Comparison of ENCODE assay signal across 11 mouse cellular contexts in the genomic region with DNA sequence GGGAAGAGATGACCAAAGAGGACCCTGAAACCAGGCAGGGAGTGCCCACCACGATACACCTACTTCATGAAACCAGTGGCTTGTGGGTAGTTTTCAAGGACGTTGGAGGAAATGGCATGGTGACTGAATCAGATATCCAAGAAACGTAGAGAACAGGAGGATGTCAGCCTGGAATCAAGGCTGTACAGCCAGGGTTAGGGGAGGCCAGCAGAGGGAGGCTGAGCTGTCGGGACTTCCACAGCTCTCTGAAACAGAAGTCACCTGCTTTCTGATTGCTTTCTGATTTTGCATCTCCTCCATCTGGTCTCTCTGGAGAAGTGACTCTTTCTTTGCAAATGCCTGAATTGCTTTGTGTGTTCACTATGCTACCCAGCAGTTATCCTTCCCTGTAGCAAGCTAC. TPM values are rescaled to one million over a fixed set of nuclear protein-coding genes. Genes with fewer than 3 reads are reported as not detected.
DNase-seq lines count a peak whose midpoint lies in the region; ATAC-seq and TF ChIP-seq lines count a peak whose summit lies in the region.
"Had no signal": no experiment of that assay in that cellular context is flagged by ENCODE, and none has a peak within 500 bp of the region (broad histone marks: within the 10 kb centered on the region; RNA-seq: fewer than 3 reads in every experiment).

No protein-coding gene starts in this region.

- H3K4me3 ChIP-seq in forebrain, embryonic 11.5 days (ENCODE audit: low read depth, low read length), result no peak overlapping the region
- no peak overlapping the region for H3K4me3 ChIP-seq in forebrain, postnatal 0 days (ENCODE audit: low read depth, low read length)
- H3K4me3 ChIP-seq in lung, embryonic 16.5 days (ENCODE audit: low read length), result peak overlapping the region; percentile 8; the same call in 1 of the 2 replicates
- H3K4me3 ChIP-seq in limb, embryonic 10.5 days, result peak overlapping the region; percentile 32
- H3K4me3 ChIP-seq in neural tube, embryonic 15.5 days (replicated peaks), result no peak overlapping the region

- 21% methylated on average over 4 of the region's 4 CpGs for WGBS in forebrain, embryonic 11.5 days
- WGBS in forebrain, postnatal 0 days, result 19% methylated on average over 4 of the region's 4 CpGs
- WGBS in lung, embryonic 16.5 days, result 18% methylated on average over 4 of the region's 4 CpGs
- WGBS in limb, embryonic 10.5 days, result 23% methylated on average over 4 of the region's 4 CpGs
- WGBS in neural tube, embryonic 15.5 days, result 24% methylated on average over 4 of the region's 4 CpGs

- no peak overlapping the region for H3K27ac ChIP-seq in forebrain, embryonic 11.5 days (ENCODE audit: low read depth, low read length)
- H3K27ac ChIP-seq in forebrain, postnatal 0 days (ENCODE audit: low read depth, low read length), result no peak overlapping the region
- H3K27ac ChIP-seq in lung, embryonic 16.5 days (ENCODE audit: low read length), result no peak overlapping the region
- H3K27ac ChIP-seq in limb, embryonic 10.5 days, result no peak overlapping the region
- H3K27ac ChIP-seq in neural tube, embryonic 15.5 days (replicated peaks), result no peak overlapping the region

- H3K9ac ChIP-seq in forebrain, embryonic 11.5 days (ENCODE audit: low read length), result no peak overlapping the region; the same call in 1 of the 2 replicates
- no peak overlapping the region for H3K9ac ChIP-seq in forebrain, postnatal 0 days
- H3K9ac ChIP-seq in lung, embryonic 16.5 days (ENCODE audit: low read length), result no peak overlapping the region
- H3K9ac ChIP-seq in neural tube, embryonic 15.5 days (replicated peaks), result no peak overlapping the region

- H3K27me3 ChIP-seq in forebrain, embryonic 11.5 days (ENCODE audit: control insufficient read depth, insufficient read depth, low read length), result no peaks in the 10 kb centered on the region
- no peaks in the 10 kb centered on the region for H3K27me3 ChIP-seq in forebrain, postnatal 0 days (ENCODE audit: insufficient read depth, low read length)
- no peaks in the 10 kb centered on the region for H3K27me3 ChIP-seq in lung, embryonic 16.5 days (ENCODE audit: control insufficient read depth, insufficient read depth, low read depth, low read length)
- 0 out of 2 replicates have a peak, but pooled peaks cover 5% of the 10 kb centered on the region for H3K27me3 ChIP-seq in limb, embryonic 10.5 days (ENCODE audit: low read depth, poor library complexity, severe bottlenecking)
- H3K27me3 ChIP-seq in neural tube, embryonic 15.5 days (replicated peaks), result no peaks in the 10 kb centered on the region

- H3K4me1 ChIP-seq in forebrain, embryonic 11.5 days (replicated peaks; ENCODE audit: control insufficient read depth, insufficient read depth, low read length), result peaks cover 2% of the 10 kb centered on the region; the same call in 1 of the 2 replicates
- no peaks in the 10 kb centered on the region for H3K4me1 ChIP-seq in forebrain, postnatal 0 days (ENCODE audit: insufficient read depth)
- H3K4me1 ChIP-seq in lung, embryonic 16.5 days (replicated peaks; ENCODE audit: control insufficient read depth, insufficient read depth, low read length), result peaks cover 5% of the 10 kb centered on the region; the same call in 1 of the 2 replicates
- H3K4me1 ChIP-seq in limb, embryonic 10.5 days, result peaks cover 9% of the 10 kb centered on the region
- peaks cover 4% of the 10 kb centered on the region; the same call in 1 of the 2 replicates for H3K4me1 ChIP-seq in neural tube, embryonic 15.5 days

- no peaks in the 10 kb centered on the region for H3K9me3 ChIP-seq in forebrain, embryonic 11.5 days (ENCODE audit: control insufficient read depth, low read length)
- H3K9me3 ChIP-seq in forebrain, postnatal 0 days (ENCODE audit: low read length), result no peaks in the 10 kb centered on the region
- H3K9me3 ChIP-seq in lung, embryonic 16.5 days (ENCODE audit: control insufficient read depth, low read length), result no peaks in the 10 kb centered on the region
- no peaks in the 10 kb centered on the region for H3K9me3 ChIP-seq in limb, embryonic 10.5 days (replicated peaks)
- H3K9me3 ChIP-seq in neural tube, embryonic 15.5 days (replicated peaks), result no peaks in the 10 kb centered on the region

- TF ChIP-seq CTCF in forebrain, postnatal 0 days (IDR thresholded peaks at IDR 0.05; ENCODE audit: low read depth), result no peak

- H3K36me3 ChIP-seq in forebrain, embryonic 11.5 days (ENCODE audit: control insufficient read depth, insufficient read depth, low read length), result no peaks in the 10 kb centered on the region
- no peaks in the 10 kb centered on the region for H3K36me3 ChIP-seq in forebrain, postnatal 0 days (ENCODE audit: insufficient read depth)
- no peaks in the 10 kb centered on the region for H3K36me3 ChIP-seq in lung, embryonic 16.5 days (ENCODE audit: control insufficient read depth, insufficient read depth, low read length)
- no peaks in the 10 kb centered on the region for H3K36me3 ChIP-seq in limb, embryonic 10.5 days
- H3K36me3 ChIP-seq in neural tube, embryonic 15.5 days, result no peaks in the 10 kb centered on the region

- H3K4me2 ChIP-seq in forebrain, embryonic 11.5 days (ENCODE audit: low read depth, low read length, severe bottlenecking), result 0 out of 2 replicates have a peak overlapping the region, but pooled peaks have one; percentile 26
- no peak overlapping the region for H3K4me2 ChIP-seq in forebrain, postnatal 0 days (ENCODE audit: low read depth)
- peak overlapping the region; percentile 36 for H3K4me2 ChIP-seq in lung, embryonic 16.5 days (ENCODE audit: low read depth, low read length)
- H3K4me2 ChIP-seq in neural tube, embryonic 15.5 days, result 0 out of 2 replicates have a peak overlapping the region, but pooled peaks have one; percentile 13

- no peak for DNase-seq in forebrain, embryonic 11.5 days (ENCODE audit: low spot score)
- DNase-seq in forebrain, postnatal 0 days, result no peak
- no peak for DNase-seq in lung, postnatal 4 days
- DNase-seq in limb, embryonic 10.5 days (ENCODE audit: low spot score), result no peak
- DNase-seq in right cerebral cortex, adult 18-20 months, result no peak
- no peak for DNase-seq in adrenal gland, adult 2 months
- DNase-seq: cerebellum, adult 8-10 months; gastrocnemius, postnatal 36 days; right cerebral cortex, postnatal 4 days had no signal

- 0 out of 2 replicates have a peak, but pooled peaks have one; percentile 28 for ATAC-seq in forebrain, embryonic 11.5 days (replicated peaks; ENCODE audit: low FRiP score)
- ATAC-seq in forebrain, postnatal 0 days, result no peak
- ATAC-seq in lung, embryonic 16.5 days (ENCODE audit: low read depth), result peak; percentile 23
- ATAC-seq in neural tube, embryonic 15.5 days (ENCODE audit: low FRiP score), result no peak

RNA-seq across cellular contexts. Expression of gene Ube2d1, which starts 6.7 kb away (rescaled TPM):
- polyA plus RNA-seq in forebrain, embryonic 11.5 days (2014; fragmentation: Nextera tagmentation; extraction: Ambion mirVana), result 139 and 150 TPM in 2 replicates
- 80.7 and 82.6 TPM in 2 replicates for total RNA-seq in forebrain, postnatal 0 days (2014; rRNA removed)
- polyA plus RNA-seq in forebrain, postnatal 0 days (2015; fragmentation: Nextera tagmentation; extraction: Ambion mirVana), result 227 and 232 TPM in 2 replicates
- 44.0 and 55.5 TPM in 2 replicates for polyA plus RNA-seq in lung, embryonic 16.5 days (2015; fragmentation: Nextera tagmentation; extraction: Ambion mirVana)
- 86.7 and 94.2 TPM in 2 replicates for polyA plus RNA-seq in limb, embryonic 10.5 days (2016; fragmentation: Nextera tagmentation; extraction: Ambion mirVana)
- polyA plus RNA-seq in neural tube, embryonic 15.5 days (2015; fragmentation: Nextera tagmentation; extraction: Ambion mirVana), result 135 and 151 TPM in 2 replicates
- total RNA-seq in adrenal gland, adult 2 months (2021), result 10 to 100 TPM; 19.3 to 21.5 TPM
- polyA plus RNA-seq in adrenal gland, adult 2 months (2012; rRNA removed), result 14.4 and 20.5 TPM in 2 replicates

RNA-seq across cellular contexts. Expression of gene Cisd1, which starts 53.0 kb away (rescaled TPM):
- polyA plus RNA-seq in forebrain, embryonic 11.5 days (2014; fragmentation: Nextera tagmentation; extraction: Ambion mirVana), result 137 and 139 TPM in 2 replicates
- 128 and 160 TPM in 2 replicates for total RNA-seq in forebrain, postnatal 0 days (2014; rRNA removed)
- polyA plus RNA-seq in forebrain, postnatal 0 days (2015; fragmentation: Nextera tagmentation; extraction: Ambion mirVana), result 346 and 354 TPM in 2 replicates
- polyA plus RNA-seq in lung, embryonic 16.5 days (2015; fragmentation: Nextera tagmentation; extraction: Ambion mirVana), result 82.1 and 88.9 TPM in 2 replicates
- polyA plus RNA-seq in limb, embryonic 10.5 days (2016; fragmentation: Nextera tagmentation; extraction: Ambion mirVana), result 112 and 125 TPM in 2 replicates
- polyA plus RNA-seq in neural tube, embryonic 15.5 days (2015; fragmentation: Nextera tagmentation; extraction: Ambion mirVana), result 286 and 340 TPM in 2 replicates
- 100 to 1,000 TPM in 1 of 2 experiments, 10 to 100 TPM in 1; 86.9 to 105 TPM for total RNA-seq in adrenal gland, adult 2 months (2021)
- 155 and 161 TPM in 2 replicates for polyA plus RNA-seq in adrenal gland, adult 2 months (2012; rRNA removed)

RNA-seq across cellular contexts. Expression of gene Tfam, which starts 53.7 kb away (rescaled TPM):
- polyA plus RNA-seq in forebrain, embryonic 11.5 days (2014; fragmentation: Nextera tagmentation; extraction: Ambion mirVana), result 87.2 and 99.4 TPM in 2 replicates
- total RNA-seq in forebrain, postnatal 0 days (2014; rRNA removed), result 25.1 and 50.9 TPM in 2 replicates
- 46.9 and 47.7 TPM in 2 replicates for polyA plus RNA-seq in forebrain, postnatal 0 days (2015; fragmentation: Nextera tagmentation; extraction: Ambion mirVana)
- 61.3 and 65.1 TPM in 2 replicates for polyA plus RNA-seq in lung, embryonic 16.5 days (2015; fragmentation: Nextera tagmentation; extraction: Ambion mirVana)
- 90.7 and 91.3 TPM in 2 replicates for polyA plus RNA-seq in limb, embryonic 10.5 days (2016; fragmentation: Nextera tagmentation; extraction: Ambion mirVana)
- 47.8 and 60.8 TPM in 2 replicates for polyA plus RNA-seq in neural tube, embryonic 15.5 days (2015; fragmentation: Nextera tagmentation; extraction: Ambion mirVana)
- 10 to 100 TPM; 54.0 to 54.2 TPM for total RNA-seq in adrenal gland, adult 2 months (2021)
- 6.9 and 7.2 TPM in 2 replicates for polyA plus RNA-seq in adrenal gland, adult 2 months (2012; rRNA removed)

RNA-seq across cellular contexts. Expression of gene Ipmk, which starts 55.8 kb away (rescaled TPM):
- polyA plus RNA-seq in forebrain, embryonic 11.5 days (2014; fragmentation: Nextera tagmentation; extraction: Ambion mirVana), result 25.8 and 26.4 TPM in 2 replicates
- 19.3 and 26.1 TPM in 2 replicates for total RNA-seq in forebrain, postnatal 0 days (2014; rRNA removed)
- polyA plus RNA-seq in forebrain, postnatal 0 days (2015; fragmentation: Nextera tagmentation; extraction: Ambion mirVana), result 10.9 and 12.5 TPM in 2 replicates
- polyA plus RNA-seq in lung, embryonic 16.5 days (2015; fragmentation: Nextera tagmentation; extraction: Ambion mirVana), result 12.6 and 14.0 TPM in 2 replicates
- 18.3 and 19.6 TPM in 2 replicates for polyA plus RNA-seq in limb, embryonic 10.5 days (2016; fragmentation: Nextera tagmentation; extraction: Ambion mirVana)
- polyA plus RNA-seq in neural tube, embryonic 15.5 days (2015; fragmentation: Nextera tagmentation; extraction: Ambion mirVana), result 14.9 and 15.3 TPM in 2 replicates
- 10 to 100 TPM; 13.8 to 17.6 TPM for total RNA-seq in adrenal gland, adult 2 months (2021)
- 3.7 and 4.0 TPM in 2 replicates for polyA plus RNA-seq in adrenal gland, adult 2 months (2012; rRNA removed)

Comparison
In these comparisons a context has a peak if more than half of its experiments do, and no peak if none do; other contexts are left out.
1. ATAC-seq: peak in forebrain, embryonic 11.5 days (single experiment) and lung, embryonic 16.5 days (single experiment); none in forebrain, postnatal 0 days (single experiment) and neural tube, embryonic 15.5 days (single experiment).
2. H3K4me3 ChIP-seq: peak in lung, embryonic 16.5 days (single experiment) and limb, embryonic 10.5 days (single experiment); none in forebrain, embryonic 11.5 days (single experiment), forebrain, postnatal 0 days (single experiment) and neural tube, embryonic 15.5 days (single experiment).